Mouse (Mus musculus) megakaryocyte progenitor cell, adult 5-6 weeks (primary cell): ENCODE results near the gene Slc4a1ap. TPM values are rescaled to one million over a fixed set of nuclear protein-coding genes. Genes with fewer than 3 reads are reported as not detected.
"Not testable (repeated sequence)": the region's sequence is repeated elsewhere in the genome, so short reads cannot be mapped to it uniquely, and the experiment has no call there.

Experiments
- ATAC-seq: replicated peaks from 2 replicates; pipeline ENCODE4 v1.8.0; 2016; ENCODE audit warnings: mild to moderate bottlenecking, moderate TSS enrichment, inconsistent platforms; ENCODE audit not compliant: poor library complexity
- total RNA-seq, 2 experiments: library from RNA; stranded (forward) in 1 of 2; stranded (reverse) in 1 of 2; fragments of 157-497, 149-512 nt in 1 of 2; fragments of 200-1000 nt in 1 of 2; gene quantifications; 2 replicates each; pipeline versions ENCODE4 v1.2.3 to v1.2.4; 2015 to 2017

Slc4a1ap gene
- total RNA-seq, 2 experiments from 2014 or later, result 46.5 to 65.9 TPM

DNA sequence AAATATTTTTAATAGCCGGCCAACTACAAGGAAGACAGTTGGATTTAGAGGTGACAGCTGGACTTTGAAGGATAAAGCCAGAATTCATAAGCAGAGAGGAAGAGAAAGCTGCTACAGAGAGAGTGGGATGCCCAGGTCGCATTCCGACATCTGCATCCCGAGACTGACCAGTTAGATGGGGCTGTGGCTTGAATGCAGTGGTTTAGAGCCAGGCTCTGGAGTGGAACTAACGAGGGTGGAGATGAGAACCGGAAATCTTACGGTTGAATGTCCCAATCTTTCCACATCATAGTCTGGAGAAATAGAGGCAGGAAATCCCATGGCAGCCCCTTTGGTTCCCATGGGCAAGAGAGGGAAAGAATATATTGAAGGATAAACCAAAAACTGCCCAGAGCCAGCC, 39.2 kb downstream of the Slc4a1ap start:
- no peak for ATAC-seq

DNA sequence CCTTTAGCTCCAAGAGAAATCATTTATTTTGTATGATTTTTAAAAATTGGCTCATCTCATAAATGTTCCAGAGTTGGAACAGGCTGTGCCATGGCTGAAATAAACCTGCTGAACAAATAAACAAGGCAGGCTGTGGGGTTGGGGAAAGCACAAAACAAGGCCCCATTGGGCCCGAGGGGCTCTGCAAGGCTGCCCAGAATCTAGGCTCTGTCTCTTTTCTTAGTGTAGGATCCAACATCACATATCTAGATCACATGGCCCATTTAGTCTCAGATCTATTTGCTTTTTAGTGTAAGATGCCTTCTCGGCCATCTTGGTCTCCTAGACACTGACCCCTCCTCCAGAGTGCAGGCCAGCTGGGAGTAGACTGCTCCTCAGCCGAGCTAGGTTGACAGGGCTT, 39.7 kb downstream of the Slc4a1ap start:
- ATAC-seq, result no peak

DNA sequence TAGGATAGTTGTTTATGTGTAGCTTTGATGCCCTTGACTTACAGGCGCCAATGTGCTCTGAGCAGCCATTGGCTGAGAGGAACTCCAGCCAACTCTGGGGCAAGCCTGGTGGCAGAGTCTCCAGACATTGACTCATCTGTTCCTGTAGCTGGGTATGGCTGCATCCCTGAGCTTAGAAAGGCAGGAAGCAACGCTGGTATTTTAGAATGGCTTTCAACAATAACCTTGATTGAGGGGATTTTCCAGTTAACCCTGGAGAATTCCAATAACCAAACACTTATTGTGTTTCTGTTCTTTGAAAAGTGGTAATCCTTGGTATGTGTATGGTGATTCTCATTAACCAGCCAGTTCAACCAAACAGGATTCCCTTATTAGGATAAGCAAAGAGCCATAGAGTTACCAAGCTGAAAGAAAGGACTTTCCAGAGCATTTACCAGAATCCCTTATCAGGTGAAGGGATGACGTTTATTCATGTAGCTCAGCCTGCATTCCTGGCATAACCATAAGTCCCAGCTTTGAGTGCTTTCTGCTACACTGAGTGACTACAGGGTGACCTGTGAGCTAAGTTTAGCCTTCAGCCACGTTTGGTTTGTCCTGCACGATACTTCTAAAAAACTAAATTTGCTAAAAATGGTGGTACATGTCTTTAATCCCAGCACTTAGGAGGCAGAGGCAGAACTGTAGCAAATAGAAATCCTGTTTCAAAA, 41.3 kb downstream of the Slc4a1ap start:
- ATAC-seq, result no peak

DNA sequence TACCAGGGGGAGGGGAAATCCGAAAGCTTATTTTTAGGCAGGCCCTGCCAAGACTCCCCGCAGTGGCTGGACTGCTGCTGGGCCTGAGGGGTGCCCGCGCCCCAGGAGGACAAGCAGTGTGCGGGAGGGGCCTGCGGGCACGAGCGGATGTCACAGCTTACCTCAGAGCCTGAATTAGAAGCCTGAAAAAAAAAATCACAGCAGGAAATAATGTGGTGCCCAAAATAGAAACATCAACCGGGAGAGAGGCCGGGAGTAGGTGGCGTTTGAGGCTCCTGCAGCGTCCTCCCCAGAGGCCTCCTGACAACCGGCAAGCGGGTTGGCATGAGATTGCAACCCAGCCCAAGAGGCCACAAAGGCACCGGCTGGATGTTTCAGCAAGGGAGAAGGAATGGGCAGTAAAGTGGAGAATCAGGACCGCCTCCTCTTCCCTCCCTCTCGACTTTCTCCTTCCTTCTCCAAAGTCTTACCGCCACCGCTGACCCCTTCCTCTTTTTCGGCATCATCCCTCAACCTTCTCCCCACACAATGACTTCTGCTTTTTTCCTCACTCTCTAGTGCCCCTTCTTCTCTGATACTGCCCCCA, 44.3 kb downstream of the Slc4a1ap start:
- peak; percentile 94 for ATAC-seq

DNA sequence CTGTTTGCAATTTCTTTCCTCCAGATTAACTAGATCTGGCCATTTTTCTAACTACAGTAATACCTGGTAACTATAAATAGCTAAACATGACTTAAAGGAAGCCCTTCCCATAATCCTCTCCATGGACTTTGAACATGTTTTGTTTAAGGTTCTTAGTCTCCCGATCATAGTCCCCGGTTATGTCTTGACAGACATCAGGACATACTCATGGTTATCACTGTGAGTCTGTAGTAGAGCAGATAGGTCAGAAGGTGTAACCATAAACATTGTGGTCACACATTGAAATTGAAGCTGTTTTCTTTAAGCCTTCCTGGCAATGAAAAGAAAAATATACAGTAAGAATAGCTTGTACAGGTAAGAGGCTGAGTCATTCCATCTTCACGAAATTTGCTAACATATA, 46.9 kb downstream of the Slc4a1ap start:
- ATAC-seq, result no peak

DNA sequence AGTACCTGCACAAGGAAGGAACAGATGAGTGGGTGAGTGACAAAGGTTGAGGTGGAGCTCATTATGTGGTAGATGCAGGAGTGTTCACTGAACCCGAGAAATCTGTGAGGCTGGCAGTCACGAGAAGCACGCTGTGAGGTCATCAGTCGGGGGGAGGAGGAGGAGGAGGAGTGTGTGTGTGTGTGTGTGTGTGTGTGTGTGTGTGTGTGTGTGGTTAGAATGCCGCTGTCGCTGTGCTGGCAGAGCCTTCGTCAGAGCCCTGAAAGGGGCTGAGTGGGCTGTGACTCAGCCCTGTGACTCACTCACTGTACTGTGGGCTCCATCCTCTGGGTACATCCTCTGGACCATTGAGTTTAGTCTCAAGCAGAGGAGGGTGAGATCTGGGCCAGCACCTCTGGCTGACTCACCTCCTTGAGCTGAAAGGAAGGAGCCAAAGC, 49.8 kb downstream of the Slc4a1ap start:
- ATAC-seq, result no peak; the same call in 1 of the 2 replicates

DNA sequence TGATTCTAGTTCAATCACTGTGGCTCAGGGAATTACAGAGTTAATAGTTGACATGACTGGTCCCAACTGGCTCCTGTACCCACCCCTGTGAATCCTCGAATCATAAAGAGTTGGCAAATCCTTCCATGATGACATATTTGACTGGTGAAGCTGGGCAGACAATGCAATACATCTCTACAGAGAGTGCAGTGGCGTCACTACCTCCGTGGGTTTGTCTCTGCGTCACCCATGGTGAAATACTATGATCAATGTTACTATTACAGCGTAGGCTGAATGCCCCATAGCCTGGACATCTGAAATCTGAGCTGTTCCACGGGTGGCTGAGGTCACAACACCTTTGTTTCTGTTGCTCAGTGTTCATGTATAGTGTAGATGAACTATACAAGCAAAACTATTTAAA, 54.5 kb downstream of the Slc4a1ap start:
- ATAC-seq, result no peak

DNA sequence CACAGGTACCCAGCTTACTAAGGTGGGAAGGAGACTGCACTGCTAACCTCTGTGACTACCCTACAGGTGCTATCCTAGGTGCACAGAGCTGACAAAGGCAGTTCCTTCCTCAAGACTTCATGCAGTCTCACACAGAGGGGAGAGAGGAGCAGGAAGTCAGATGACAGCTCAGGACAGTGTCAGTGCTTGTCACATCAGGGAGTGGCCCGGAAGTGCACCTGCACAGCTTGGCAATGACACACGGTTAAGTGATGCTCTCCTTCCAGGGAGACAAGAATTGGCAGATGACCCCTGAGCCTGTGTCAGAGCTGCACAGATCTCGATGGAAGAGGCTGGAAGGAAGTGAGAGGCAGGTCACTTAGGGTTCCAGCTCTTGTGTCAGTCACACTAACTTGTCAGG, 55.1 kb downstream of the Slc4a1ap start:
- ATAC-seq, result no peak

DNA sequence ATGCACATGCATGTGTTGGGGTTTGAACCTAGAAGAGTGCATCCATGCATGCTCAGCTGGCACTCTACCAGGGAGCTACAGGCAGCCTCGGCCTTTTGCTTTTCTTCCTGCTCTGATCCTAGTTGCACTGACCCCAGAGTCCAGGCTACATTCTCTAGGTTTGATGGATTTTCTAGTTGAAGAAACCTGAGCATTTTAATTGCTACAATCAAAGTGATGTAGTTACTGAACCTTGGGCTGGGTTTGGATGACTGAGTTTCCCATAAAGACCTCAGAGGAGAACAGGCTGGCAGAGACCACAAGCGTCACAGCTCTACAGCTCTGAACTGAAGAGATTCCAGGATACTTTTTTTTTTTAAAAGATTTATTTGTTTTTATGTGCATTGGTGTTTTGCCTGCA, 56.5 kb downstream of the Slc4a1ap start:
- no peak for ATAC-seq

DNA sequence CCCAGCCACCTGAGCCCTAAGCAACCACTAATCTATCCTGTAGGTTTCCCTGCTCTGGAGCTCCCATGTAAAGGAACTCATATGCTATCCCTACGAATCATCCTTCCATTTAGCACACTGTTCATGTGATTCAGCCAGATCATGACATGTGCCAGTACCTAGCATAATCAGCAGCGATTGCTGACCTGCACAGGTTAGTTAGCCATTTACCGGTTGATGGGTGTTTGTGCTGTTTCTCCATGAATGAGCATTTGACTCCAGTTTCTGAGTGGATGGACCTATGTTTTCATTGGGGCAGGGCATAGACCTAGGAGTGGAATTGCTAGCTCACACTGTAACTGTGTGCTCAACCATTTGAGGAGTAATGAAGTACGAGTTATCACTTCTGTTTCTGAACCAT, 58.7 kb downstream of the Slc4a1ap start:
- no peak for ATAC-seq

DNA sequence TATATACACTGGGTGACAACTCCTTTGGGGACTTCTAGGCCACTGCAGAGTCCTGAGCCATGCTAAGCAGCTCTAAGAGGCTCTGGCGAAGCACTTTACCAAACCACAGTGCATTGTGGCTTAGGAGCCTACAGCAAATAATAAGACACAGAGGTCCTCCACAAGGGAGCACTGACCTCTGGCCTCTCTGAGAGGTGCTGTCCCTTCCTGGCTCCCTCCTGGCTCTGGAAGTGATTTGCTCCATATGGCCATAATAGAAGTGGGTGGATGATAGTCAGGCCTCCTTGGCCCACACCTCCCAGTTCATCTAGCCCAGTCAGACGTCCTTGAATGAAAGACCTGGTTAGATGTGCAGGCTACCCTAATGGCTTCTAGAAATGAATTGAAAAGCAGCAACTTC, 61.2 kb downstream of the Slc4a1ap start:
- ATAC-seq, result no peak

DNA sequence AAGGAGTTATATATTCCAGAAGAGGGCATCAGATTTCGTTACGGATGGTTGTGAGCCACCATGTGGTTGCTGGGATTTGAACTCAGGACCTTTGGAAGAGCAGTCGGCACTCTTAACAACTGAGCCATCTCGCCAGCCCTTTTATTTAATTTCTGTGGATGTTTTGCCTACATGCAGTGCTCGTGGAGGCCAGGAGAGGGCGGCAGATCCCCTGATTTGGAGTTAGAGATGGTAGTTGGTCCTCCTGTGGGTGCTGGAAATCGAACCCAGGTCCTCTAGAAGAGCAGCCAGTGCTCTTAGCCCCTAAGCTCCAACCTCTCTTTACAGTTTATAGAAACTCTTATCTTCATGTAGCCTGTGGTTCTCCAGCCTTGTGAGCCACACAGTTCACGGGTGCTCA, 61.9 kb downstream of the Slc4a1ap start:
- ATAC-seq, result not testable (repeated sequence)

DNA sequence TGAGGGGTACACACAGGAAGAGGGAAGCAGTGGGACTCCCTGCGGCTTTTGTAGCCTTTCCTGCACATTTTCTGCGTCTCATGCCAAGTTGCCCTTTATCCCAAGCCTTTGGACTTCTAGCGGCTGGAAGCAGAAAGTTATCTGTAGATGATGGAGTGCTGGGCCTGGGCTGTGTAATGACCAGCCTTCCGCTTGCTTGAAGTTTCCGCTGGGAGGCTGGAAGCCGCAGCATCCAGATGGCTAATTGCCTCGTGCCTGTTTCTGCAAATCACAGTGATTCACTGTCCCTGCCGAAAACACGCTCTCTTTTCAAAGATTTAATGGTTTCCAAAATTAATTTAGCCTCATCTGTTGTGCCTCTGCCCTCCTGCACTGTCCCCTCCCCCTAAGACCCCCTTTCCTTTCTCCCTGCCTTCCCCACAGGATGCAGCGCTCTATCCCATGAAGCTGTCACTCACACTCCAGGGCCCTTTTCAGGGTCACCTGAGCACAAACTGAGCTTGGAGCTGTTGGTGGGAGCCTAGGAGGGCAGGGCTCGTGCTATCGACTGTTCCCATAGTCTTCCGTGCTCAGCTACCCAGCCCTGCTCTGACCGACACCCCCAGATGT, 63.0 kb downstream of the Slc4a1ap start:
- ATAC-seq, result no peak

DNA sequence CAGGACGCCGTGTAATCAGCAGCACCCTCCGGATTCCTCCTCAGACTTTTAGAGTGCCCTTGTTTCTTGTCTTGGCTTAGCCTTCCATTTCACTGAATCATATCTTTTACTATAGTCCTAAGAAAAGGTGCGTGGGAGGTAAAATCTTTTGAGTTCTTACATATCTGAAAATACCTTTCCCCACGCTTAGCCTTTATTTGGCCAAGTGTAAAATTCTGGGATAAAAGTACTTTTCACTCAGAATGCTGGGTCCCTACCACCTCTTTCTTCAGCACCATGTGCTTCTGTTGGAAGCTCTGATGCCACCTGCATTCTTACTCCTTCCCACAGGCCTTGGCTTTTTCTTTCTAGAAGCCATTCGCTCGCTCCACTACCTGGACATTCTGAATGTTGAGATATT, 64.3 kb downstream of the Slc4a1ap start:
- no peak for ATAC-seq

DNA sequence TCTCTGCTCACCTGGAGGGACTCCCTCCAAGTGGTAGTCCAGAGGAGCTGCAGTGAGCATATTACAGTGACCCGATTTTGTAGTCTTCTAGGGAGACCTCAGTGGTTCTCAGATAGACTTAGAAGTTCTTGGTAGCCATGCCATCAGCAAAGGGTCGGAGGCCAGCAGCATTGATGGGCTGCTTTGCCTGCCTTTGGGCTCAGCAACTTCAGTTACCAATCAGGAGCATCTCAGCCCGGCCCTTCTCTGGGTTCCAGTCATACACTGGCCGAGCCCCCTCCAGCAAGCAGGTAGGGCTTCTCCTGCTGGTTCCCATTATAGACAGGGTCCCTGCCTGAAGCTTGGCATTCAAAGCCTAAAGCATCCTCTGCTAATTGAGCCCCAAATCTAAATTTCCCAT, 69.1 kb downstream of the Slc4a1ap start:
- no peak for ATAC-seq

DNA sequence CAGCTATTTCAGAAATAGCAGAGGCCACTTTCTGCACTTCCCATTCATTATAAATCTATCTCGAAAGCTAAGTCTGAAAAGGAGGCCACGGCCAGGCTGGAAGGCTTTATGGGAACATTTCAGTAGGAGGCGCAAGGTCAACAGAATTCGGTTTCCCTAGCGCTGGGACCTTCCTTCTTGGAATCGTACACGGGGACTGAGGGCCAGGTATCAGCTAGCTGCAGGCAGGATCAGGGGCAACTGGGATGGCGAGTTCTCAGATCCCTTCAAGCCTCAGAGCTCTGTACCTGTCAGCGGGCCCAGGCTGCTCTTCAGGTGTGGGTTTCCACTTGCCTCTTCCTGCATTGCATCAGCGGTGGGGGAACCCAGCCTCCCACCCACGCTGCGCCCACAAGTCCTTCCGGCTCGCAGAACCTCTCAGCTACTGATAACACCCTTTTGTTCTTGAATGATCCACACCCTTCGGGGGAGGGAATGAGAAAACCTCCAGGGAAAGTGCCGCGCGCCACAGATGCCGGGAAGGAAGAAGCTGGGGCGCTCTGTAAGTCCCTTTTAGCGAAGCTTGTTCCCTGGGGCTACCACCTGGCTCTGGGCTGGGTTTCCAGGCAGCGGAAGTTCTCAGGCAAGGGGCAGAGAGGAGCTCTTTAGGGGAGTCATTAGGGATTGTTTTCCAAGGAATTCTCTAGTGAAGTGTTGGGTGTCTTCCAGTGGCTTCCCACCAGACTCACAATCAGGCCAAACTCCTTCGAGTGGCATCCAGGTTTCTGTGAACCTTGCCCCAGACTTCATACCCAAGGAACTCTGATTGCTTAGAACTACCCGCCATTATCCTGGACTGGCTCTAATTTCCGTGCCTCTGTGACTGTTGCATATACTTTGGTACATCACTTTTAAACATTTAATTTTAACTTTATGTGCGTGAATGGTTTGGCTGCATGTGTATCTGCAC, 70.0 kb downstream of the Slc4a1ap start, which contains the start of gene Mrpl33:
Gene Mrpl33, plus strand, starts transcription at position 455 of the 949 bp plus-strand sequence.
- ATAC-seq, result peak; percentile 72

DNA sequence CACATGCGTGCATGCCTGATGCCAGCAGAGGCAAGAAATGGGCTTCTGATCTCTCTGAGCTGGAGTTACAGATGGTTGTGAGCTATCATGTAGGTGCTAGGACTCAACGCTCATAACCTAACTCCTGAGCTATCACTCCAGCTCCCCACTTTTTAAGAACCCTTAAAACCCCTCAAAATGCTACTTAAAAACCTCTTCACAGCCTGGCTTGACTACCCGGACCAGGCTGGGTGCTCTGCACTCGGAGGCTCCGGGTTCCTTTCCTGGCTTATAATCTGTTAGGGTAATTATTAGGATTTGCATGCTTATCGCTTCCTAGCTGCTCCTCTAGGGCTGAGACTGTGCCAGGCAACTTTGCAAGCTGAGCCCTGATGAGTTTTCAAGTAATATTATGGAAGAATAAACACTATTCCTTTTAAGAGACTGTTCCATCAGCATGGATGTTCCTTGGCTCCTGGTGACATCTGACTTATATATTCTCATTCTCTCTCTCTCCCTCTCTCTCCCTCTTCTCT, 70.7 kb downstream of the Slc4a1ap start:
- no peak for ATAC-seq

DNA sequence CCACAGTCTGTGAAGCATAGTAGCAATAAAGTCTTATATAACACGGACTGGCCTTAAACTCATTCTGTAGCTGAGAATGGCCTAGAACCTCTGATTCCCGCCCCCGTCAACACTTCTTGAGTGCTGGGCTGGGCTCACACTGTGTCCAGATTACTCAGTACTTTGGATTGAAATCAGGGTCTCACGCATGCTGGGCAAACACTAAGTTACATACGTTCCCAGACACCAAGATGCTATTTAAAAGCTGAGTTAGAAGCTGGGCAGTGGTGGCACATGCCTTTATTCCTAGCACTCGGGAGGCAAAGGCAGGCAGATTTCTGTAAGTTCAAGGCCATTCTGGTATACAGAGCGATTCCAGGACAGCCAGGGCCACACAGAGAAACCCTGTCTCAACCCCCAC, 71.3 kb downstream of the Slc4a1ap start:
- ATAC-seq, result no peak

DNA sequence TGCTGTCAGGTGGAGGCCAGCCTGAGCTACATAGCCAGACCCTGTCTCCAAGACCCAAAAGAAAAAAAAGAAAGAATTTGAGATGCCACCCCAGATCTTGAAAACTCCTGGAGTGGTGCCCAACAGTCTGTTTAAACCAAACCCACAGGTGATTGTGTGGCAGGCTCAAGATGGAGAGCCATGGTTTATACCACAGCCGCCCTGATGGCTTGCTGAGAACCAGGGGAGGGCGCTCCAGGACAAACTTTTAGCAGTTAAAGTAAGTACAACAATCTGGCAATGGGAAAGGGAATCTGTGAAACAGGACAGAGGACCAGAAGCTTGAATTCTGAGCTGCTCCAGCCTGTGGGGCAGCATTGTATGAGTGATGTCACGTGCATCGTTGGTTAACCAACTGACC, 71.8 kb downstream of the Slc4a1ap start:
- ATAC-seq, result peak; percentile 37

DNA sequence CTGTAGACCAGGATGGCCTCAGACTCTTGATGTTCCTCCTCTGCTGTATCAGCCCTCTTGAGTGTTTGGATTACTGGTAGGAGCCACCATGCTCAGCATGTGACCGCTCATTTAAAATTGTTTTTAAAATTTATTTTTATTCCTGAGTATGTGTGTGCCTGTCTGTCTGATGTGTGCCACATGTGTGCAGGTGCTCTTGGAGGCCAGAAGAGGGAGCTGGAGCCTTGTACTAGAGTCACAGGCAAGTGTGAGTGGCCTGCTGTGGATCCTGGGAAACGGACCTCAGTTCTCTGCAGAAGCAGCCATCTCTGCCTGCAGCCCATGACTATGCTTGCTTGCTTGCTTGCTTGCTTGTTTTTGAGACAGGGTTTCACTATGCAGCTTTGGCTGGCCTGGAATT, 72.4 kb downstream of the Slc4a1ap start:
- ATAC-seq, result peak; percentile 42

DNA sequence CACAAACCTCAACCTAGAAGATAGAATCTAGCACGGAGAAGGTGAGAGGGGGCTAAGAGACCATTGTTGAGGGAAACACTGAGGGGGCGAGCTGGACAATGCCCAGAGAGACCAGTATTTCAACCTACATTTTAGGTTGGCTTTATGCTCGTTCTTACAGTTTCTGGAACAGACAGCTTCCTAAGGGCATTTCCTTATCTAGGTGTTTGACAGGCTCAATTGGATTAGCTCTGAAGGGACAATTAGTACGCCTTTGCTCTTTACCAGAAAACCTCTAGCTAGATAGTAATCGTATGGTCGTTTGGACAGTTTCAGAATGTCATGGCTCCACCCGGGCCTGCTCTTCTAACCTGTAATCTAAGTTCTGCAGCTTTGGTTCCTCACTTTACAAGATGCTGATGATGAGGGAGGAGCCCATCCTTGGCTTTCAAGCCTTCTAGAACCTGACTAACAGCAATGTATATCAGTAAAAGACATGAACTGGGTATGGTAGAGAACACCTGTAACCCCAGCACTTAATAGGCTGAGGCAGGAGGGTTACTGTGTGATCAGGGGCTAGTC, 74.4 kb downstream of the Slc4a1ap start:
- ATAC-seq, result no peak
